12 mouse cellular contexts compared by ENCODE assay signal in the genomic region with DNA sequence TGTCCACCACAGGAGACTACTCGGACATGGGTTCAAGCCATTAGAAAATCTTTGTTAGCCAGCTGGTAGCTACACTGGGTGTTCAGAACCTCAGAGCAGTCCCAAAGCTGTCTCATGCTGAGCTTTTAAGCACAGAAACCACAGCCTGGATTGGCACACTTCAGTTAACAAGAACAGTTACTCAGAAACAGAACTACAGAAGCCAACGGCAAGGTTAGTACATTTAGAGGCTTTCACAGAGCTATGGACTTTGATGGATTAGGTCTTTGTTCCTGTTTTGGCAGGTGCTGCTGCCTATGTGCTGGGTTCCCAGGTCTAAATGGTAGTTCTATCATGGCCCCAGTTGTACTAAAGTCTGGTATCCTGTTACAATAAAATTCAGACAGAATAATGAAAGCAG.
"Had no signal": no experiment of that assay in that cellular context is flagged by ENCODE, and none has a peak within 500 bp of the region (broad histone marks: within the 10 kb centered on the region; RNA-seq: fewer than 3 reads in every experiment).

No protein-coding gene starts in this region.

- DNase-seq: kidney, postnatal 25 days; layer of hippocampus, postnatal 36 days; liver, embryonic 13.5 days; lung, adult 18-20 months; lung, postnatal 4 days; right cerebral cortex, postnatal 4 days; spleen, adult 18-20 months; thymus, adult 18-20 months; thymus, postnatal 25 days had no signal

- ATAC-seq: inflammation-experienced regulatory T-cells, adult 6 months; intestine, postnatal 0 days; lung, postnatal 0 days had no signal
